Mouse (Mus musculus): ENCODE data around the gene Hmgcll1. TPM values are rescaled to one million over a fixed set of nuclear protein-coding genes. Genes with fewer than 3 reads are reported as not detected.

Hmgcll1 gene
- under 1 TPM; 0.29 to 0.44 TPM for polyA plus RNA-seq (2017; shearing (Covaris generic))

DNA sequence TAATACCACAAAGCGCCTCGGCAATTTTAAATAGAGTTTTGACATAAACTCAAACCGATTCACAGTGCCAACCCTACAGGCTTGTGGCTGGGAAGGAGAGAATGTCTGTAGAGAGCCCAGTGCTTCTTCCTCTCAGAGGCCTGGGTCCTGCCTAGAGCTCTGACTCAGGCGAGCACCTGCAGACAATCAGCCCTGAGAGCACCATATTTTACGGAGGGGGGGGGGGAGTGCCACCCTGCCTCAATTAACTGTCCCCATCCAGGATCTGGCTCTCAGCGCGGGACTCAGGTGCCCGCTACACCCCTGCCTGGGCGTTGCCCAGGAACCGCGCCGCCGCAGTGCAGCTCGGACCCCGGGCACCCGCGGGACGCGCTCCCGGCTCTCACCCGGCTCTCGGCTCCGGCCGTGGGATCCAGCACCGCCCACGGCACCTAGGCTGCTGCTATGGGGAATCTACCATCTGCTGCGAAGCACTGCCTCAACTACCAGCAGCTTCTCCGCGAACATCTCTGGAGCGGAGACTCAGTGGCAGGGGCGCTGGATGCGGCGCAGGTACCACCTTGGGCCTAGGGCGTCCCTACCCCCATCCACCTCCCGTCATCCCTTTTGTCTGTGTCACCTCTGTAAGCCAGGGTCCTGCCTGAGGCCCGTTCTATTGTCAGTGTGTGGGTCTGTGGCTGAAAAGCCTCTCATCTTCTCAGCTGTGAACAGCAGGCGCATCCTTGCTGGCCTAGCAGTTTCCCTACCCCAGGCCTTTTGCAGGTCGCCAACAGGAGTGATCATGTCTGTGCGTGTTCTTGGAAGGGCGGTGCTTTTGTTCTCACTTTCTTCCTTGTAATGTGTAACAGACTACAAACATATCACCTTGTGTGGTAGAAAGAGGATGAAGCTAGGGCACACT, at the start of gene Hmgcll1:
Gene Hmgcll1, plus strand, starts transcription at position 225 of the 901 bp plus-strand sequence.

Other genes starting within 250 kb of the Hmgcll1 start
- not detected for gene Bmp5, start 239.5 kb upstream of the Hmgcll1 start, polyA plus RNA-seq (2017; shearing (Covaris generic))
- under 1 TPM in 1 of 2 experiments, not detected in 1; 0.10 TPM for gene Gfral, start 198.8 kb downstream of the Hmgcll1 start, polyA plus RNA-seq (2017; shearing (Covaris generic))